Mouse (Mus musculus): Measurements from ENCODE around the gene Wfdc6a. TPM values are rescaled to one million over a fixed set of nuclear protein-coding genes. Genes with fewer than 3 reads are reported as not detected.

Gene Wfdc6a
- polyA plus RNA-seq, 1 experiment from 2014 or later, result not detected

DNA sequence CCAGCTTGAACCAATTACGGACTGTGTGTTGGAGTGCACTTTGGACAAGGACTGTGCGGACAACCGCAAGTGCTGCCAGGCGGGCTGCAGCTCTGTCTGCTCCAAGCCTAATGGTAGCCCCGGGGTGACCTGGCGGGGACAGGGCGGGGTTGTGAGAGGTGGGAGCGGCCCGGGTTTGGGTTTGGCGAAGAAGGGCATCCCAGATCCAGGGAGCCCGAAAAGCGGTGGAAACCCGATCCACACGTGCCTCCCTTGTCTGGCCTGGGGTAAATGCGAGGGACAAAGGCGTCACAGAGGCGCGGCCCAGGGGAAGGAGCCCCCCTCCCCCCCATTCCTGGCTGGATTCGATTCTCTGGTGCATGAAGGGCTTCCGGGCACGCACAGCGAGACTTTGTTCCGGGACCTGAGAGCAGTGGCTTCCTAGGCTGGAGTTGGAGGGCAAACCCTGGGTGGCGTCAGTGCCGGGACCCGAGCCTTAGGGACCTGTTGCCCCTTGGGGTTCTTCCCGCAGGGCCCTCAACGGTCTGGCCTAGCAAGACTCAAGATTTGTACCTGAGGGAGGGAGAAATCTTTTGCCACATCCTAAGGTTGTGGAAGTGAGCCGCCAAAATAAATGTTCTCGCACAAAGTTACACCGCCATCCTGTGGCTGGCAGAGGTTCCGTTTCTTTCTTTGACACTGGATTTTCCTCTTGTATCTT is 21.8 kb downstream of the Wfdc6a start:
- Histone ChIP-seq H3K27ac (no peak overlapping the region), H3K79me2 (ENCODE audit: inconsistent target) (no peaks in the 10 kb centered on the region), H3K4me3 (ENCODE audit: inconsistent target) (no peak overlapping the region), H3K36me3 (ENCODE audit: inconsistent target) (no peaks in the 10 kb centered on the region)
- WGBS (ENCODE audit: missing documents), result 11% methylated on average over 32 of the region's 32 CpGs

DNA sequence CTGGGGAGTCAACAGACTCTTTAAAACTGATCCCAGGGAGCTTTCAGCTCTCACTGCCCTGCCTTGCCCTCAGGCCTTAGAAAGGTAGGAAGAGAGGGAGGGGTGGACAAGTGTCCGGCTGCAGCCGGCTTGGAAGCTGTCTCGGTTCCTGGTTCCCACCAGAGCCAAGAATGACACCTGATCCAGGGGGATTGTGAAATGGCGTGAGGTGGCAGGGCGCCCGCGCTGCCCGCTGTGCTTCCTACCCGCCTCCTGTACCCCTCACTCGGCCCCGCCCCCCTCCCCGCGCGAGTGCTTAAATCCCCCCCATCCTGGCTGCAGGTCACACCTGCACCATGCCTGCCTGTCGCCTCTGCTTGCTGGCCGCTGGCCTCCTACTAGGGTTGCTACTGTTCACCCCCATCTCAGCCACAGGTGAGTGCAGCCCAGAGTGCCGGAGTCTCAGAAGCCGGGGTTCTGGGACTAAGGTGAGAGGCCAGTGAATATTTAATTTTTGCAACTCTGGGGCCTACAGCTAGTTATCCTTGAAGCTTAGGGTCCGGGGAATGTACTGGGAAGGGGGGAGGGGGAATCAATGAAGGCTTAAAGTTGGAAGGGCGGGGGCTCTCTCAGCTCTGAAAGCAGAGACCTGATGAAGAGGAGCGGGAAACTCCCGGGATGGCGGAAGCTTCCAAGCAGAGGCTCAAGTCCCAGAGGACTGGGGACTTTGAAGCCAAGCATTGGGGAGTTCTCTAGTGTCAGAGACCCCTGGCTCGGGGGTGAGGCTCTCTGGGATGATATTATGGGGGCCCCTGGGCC is 22.7 kb downstream of the Wfdc6a start, which contains the start of gene Wfdc2:
Wfdc2 (plus strand) TSS at position 23 of the 798 bp plus-strand sequence.
- Histone ChIP-seq H3K79me2 (ENCODE audit: inconsistent target) (no peaks in the 10 kb centered on the region), H3K4me3 (ENCODE audit: inconsistent target) (no peak within 1 kb of the TSS), H3K27ac (no peak within 1 kb of the TSS), H3K36me3 (ENCODE audit: inconsistent target) (no peaks in the 10 kb centered on the region)
- WGBS (ENCODE audit: missing documents), result 72% methylated on average over 24 of the region's 24 CpGs

DNA sequence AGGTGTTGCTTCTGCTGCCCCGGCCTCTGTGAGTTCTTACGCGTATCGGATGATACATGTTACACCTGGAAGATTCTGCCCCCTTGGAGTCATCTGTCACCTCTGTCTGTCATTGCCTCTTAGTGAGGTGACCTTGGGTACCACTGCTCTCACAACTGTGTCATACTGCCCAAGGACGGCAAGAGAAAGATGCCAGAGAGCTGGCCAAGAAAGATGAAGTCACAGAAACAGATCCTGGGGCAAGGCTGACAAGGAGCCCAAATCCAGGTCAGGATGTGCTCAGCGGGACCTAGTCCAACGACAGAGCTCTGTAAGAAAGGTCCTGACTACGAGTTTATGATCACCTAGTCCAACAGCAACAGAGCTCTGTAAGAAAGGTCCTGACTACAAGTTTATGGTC is 25.1 kb downstream of the Wfdc6a start:
- 94% methylated on average over 8 of the region's 8 CpGs for WGBS (ENCODE audit: missing documents)
- H3K36me3 ChIP-seq (ENCODE audit: inconsistent target), result no peaks in the 10 kb centered on the region
- H3K4me3 ChIP-seq (ENCODE audit: inconsistent target), result no peak overlapping the region
- no peak overlapping the region for H3K27ac ChIP-seq
- H3K79me2 ChIP-seq (ENCODE audit: inconsistent target), result no peaks in the 10 kb centered on the region

DNA sequence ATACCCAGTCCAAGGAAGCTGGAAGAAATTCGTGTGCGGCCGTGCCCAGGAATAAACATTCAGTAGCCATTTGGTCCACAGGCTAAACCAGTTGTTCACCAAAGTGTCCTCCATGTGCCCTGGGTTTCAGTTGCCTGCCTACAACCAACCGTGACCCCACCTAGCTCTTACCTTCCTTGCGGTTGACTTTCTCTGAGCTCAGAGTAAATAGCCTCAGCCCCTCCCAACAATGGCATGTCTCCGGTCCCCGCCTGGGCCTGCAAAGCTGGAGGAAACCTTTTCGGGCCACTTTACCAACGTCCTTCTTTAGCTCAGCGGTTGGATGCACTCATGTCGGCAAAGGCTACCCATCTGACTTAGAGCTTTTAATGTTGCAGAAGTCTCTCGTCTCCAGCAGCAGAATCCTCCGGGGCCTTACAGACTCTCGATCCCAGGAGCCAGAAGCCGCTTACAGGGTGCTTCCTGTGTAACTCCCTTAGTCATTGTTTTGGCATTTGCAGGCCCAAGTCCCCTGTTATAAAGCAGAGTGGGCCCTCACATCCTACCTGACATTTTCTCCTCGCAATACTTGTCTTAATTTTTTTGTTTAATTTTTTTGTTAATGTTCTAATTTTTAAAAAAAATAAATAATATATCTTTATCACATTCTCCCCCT is 26.1 kb downstream of the Wfdc6a start:
- H3K79me2 ChIP-seq (ENCODE audit: inconsistent target), result no peaks in the 10 kb centered on the region
- 18% methylated on average over 16 of the region's 16 CpGs for WGBS (ENCODE audit: missing documents)
- H3K36me3 ChIP-seq (ENCODE audit: inconsistent target), result no peaks in the 10 kb centered on the region
- no peak overlapping the region for H3K27ac ChIP-seq
- no peak overlapping the region for H3K4me3 ChIP-seq (ENCODE audit: inconsistent target)

DNA sequence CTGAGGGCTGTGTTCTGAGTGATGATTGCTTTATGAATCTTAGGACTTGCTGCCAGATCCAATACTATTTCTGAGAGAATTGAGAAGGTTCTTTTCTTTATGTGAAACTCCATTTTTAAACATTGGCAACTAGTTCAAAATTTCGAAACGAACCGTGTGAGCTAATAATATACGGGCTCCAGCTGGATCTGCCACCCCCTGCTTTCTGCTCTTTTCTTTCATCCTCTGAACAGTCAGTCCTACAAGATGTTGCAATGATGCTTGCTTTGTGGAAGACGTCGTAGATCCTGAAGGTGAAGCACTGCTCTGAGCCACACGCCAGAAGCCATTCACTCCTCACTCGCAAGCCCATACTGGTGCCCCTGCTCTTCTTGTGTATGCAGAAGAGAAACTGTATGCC is 26.8 kb downstream of the Wfdc6a start:
- 16% methylated on average over 8 of the region's 8 CpGs for WGBS (ENCODE audit: missing documents)
- Histone ChIP-seq H3K27ac (no peak overlapping the region), H3K79me2 (ENCODE audit: inconsistent target) (no peaks in the 10 kb centered on the region), H3K4me3 (ENCODE audit: inconsistent target) (no peak overlapping the region), H3K36me3 (ENCODE audit: inconsistent target) (no peaks in the 10 kb centered on the region)

DNA sequence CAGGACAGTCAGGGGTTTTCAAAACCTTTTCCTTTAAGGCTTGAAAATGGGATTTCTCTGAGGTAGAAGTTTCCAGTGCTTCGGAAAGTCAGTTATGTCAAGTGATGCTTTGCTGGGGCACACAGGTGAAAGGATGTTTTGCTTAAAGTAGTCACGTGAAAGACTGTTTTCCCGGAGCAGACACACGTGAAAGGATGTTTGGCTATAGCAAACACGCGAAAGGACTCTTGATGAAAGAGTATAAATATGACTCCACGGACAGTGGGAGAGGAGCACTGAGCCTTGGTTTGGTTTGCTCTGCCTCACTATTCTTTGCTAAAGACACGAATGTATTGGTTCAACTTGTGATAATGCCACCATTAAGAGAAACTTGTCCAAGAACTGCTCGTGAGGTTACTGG is 33.7 kb downstream of the Wfdc6a start:
- H3K79me2 ChIP-seq (ENCODE audit: inconsistent target), result no peaks in the 10 kb centered on the region
- H3K4me3 ChIP-seq (ENCODE audit: inconsistent target), result no peak overlapping the region
- no peak overlapping the region for H3K27ac ChIP-seq
- WGBS (ENCODE audit: missing documents), result 96% methylated on average over 9 of the region's 9 CpGs
- no peaks in the 10 kb centered on the region for H3K36me3 ChIP-seq (ENCODE audit: inconsistent target)

DNA sequence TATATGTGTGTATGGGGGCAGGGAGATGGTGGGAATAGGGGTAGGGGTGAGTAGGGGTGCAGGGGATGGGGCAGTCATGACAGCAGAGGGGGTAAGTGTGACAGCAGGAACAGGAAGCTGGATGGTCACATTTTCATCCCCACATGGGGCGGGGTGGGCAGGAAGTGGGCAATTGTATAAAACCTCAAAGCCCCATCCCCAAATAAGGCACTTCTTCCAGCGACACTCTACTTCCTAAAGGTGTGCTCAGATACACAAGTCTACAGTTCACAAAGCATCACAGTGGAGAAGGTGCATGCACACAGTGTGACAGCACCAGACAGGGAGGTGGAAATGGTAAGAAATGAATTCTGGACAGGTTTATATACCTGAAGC is 34.4 kb downstream of the Wfdc6a start:
- Histone ChIP-seq H3K79me2 (ENCODE audit: inconsistent target) (no peaks in the 10 kb centered on the region), H3K27ac (no peak overlapping the region), H3K36me3 (ENCODE audit: inconsistent target) (no peaks in the 10 kb centered on the region), H3K4me3 (ENCODE audit: inconsistent target) (no peak overlapping the region)
- 0% methylated on average over 2 of the region's 2 CpGs for WGBS (ENCODE audit: missing documents)

DNA sequence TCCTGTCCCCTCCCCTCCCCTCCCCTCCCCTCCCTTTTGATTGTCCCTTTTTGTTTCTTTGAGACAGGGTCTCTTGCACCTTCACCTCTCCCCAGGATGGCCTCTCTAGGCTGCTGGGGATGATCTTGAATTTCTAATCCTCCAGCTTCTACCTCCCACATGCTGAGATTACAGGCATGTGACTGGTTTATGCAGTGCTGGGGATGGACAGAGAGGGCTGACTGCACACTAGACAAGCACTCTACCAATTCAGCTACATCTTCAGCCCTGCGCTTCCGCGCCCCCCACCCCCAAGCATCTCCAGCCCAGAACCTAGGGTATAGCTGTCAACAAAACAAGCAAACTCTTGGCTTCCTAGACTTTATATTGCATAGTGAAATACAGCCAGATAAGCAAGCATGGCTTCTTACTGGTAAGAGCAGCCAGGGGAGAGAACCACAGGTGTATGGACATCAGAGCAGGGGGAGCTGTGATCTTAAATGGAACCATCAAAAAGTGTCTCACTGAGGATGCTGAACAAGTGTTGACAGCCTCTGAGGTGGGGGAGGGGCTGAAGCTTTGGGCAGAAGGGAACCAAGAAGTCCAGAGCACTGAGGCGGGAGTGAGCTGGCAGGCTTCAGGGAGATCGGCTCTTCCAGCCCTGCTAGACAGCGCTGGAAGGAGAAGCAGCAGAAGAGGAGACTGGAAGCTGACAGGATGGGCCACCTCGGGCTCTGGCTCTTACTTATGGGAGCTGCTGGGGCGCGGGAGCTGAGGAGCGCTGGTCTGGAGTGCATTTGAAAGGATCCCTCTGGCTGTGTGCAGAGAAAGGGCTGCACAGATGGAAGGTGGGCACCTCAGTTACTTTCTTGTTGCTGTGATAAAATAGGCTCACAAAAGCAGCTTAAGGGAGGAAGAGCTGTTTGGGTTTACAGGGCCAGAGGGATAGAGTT is 35.0 kb downstream of the Wfdc6a start:
- no peak overlapping the region for H3K4me3 ChIP-seq (ENCODE audit: inconsistent target)
- WGBS (ENCODE audit: missing documents), result 46% methylated on average over 10 of the region's 10 CpGs
- no peaks in the 10 kb centered on the region for H3K36me3 ChIP-seq (ENCODE audit: inconsistent target)
- no peaks in the 10 kb centered on the region for H3K79me2 ChIP-seq (ENCODE audit: inconsistent target)
- H3K27ac ChIP-seq, result no peak overlapping the region

DNA sequence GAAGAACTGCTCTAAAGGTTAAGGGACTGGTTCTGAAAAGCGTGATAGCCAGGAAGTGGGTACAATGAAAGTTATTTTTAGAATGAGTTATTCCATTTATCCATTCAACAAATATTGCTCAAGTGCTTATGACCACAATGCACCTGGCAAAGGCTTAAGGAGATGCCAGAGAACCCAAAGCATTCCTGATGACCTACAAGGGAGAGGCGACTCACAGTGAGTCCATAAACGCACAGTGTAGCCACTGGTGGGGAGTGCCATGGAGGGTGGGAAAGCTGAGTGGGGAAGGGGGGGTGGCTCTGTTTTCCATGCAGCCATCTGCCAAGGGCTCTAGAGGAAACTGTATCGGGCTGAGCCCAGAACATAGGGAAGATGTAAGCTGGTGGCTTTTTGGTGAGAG is 35.9 kb downstream of the Wfdc6a start:
- no peaks in the 10 kb centered on the region for H3K36me3 ChIP-seq (ENCODE audit: inconsistent target)
- H3K27ac ChIP-seq, result no peak overlapping the region
- no peak overlapping the region for H3K4me3 ChIP-seq (ENCODE audit: inconsistent target)
- H3K79me2 ChIP-seq (ENCODE audit: inconsistent target), result no peaks in the 10 kb centered on the region
- WGBS (ENCODE audit: missing documents), result 72% methylated on average over 4 of the region's 4 CpGs

DNA sequence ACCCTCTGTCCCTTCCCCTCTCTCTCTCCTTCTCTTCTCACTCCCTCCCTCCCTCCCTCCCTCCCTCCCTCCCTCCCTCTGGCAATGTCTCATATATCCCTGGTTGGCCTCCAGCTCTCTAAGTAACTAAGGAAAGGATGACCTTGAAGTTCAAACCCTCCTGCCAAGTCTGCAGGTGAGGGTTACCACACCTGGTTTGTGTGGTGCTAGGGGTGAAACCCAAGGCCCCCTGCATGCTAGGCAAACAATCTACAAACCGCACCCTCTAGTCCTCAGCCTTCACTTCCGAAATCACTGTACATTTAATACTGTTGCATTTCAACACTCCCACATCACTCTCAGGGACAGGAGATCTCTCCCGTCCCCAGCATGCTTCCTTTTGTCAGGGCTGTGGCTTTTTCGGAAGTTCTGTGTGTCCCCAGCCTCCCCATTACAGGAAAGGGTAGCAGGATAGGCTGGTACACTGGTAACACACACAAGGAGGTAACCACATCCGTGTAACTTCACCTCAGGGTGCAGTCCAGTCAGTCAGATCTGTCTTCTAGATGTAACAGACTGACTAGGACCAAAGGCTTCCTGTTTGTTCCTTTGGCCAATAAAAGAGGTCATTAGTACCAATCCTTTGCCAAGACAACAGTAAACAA is 40.7 kb downstream of the Wfdc6a start:
- H3K36me3 ChIP-seq (ENCODE audit: inconsistent target), result no peaks in the 10 kb centered on the region
- 3% methylated on average over 5 of the region's 5 CpGs for WGBS (ENCODE audit: missing documents)
- no peak overlapping the region for H3K4me3 ChIP-seq (ENCODE audit: inconsistent target)

DNA sequence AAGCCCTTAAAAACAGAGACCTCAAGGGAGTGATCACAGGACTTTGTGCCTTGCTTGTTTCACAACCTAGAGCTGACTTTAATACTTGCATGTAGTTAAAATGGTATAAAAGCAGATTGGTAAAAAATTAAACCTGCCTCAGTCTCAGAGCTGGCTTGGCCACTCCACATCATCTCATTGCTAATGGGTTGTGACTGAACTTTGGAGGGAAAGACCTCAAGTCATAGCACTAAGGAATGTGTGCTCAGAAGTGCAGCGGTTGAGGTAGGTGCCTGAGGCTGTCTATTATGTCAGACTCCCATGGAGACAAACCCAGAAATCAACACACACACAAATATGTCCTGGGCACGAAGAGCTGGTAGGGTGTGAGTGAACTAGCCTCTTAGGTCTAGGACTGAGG is 41.5 kb downstream of the Wfdc6a start:
- WGBS (ENCODE audit: missing documents), result 81% methylated on average over 2 of the region's 2 CpGs
- Histone ChIP-seq H3K27ac (no peak overlapping the region), H3K36me3 (ENCODE audit: inconsistent target) (no peaks in the 10 kb centered on the region), H3K4me3 (ENCODE audit: inconsistent target) (no peak overlapping the region), H3K79me2 (ENCODE audit: inconsistent target) (no peaks in the 10 kb centered on the region)

More for the DNA sequence above, 40.7 kb downstream of the Wfdc6a start:
- no peak overlapping the region for H3K27ac ChIP-seq
- no peaks in the 10 kb centered on the region for H3K79me2 ChIP-seq (ENCODE audit: inconsistent target)

DNA sequence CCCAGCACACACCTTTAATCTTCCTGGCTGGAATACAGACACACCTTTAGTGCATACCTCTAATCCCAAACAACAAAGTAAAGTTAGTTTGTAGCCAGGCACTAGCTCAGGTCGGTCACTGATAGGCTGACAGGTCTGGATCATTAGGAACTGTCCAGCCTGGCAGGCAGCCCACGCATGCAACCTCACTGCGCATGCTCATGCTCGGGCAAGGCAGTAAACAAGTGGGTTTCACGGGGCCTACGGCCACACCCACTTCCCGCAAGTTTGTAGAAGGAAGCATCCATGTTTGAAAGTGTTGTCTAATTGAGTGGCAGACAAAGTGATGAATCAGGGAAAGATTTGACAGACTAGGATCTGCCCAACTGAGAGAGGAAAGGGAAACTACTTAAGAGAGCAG is 42.6 kb downstream of the Wfdc6a start:
- 96% methylated on average over 5 of the region's 7 CpGs for WGBS (ENCODE audit: missing documents)
- no peak overlapping the region for H3K27ac ChIP-seq

DNA sequence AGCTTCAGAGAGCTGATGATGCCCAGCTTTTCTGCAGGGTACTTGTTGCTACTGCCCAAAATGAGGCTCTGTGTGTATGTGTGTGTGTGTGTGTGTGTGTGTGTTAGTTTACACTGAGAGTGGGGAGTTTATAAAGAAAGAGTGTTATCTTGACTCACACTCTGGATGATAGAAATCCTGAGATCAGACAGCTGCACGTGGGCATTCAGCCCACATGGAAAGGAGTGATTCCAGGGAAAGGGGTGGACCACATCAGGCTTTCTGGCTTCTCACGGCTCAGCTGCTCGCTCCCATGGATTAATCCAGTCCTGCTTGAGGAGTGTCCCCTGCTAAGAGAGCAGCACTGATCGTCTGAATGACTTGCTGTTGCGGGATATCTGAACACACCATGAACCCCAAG is 43.1 kb downstream of the Wfdc6a start:
- 92% methylated on average over 5 of the region's 5 CpGs for WGBS (ENCODE audit: missing documents)
- no peaks in the 10 kb centered on the region for H3K79me2 ChIP-seq (ENCODE audit: inconsistent target)
- H3K27ac ChIP-seq, result no peak overlapping the region
- no peak overlapping the region for H3K4me3 ChIP-seq (ENCODE audit: inconsistent target)
- no peaks in the 10 kb centered on the region for H3K36me3 ChIP-seq (ENCODE audit: inconsistent target)

More for the DNA sequence above, 42.6 kb downstream of the Wfdc6a start:
- Histone ChIP-seq H3K79me2 (ENCODE audit: inconsistent target) (no peaks in the 10 kb centered on the region), H3K4me3 (ENCODE audit: inconsistent target) (no peak overlapping the region), H3K36me3 (ENCODE audit: inconsistent target) (no peaks in the 10 kb centered on the region)

All from macrophage (primary cell).